Mouse (Mus musculus) forebrain, embryonic 11.5 days (tissue): ENCODE data around the gene Pmel. TPM values are rescaled to one million over a fixed set of nuclear protein-coding genes. Genes with fewer than 3 reads are reported as not detected.
"Not testable (repeated sequence)": the region's sequence is repeated elsewhere in the genome, so short reads cannot be mapped to it uniquely, and the experiment has no call there.

Source experiments
- ATAC-seq: fragments of 200-750 bp; cut with Nextera tagmentation; replicated peaks from 2 replicates; pipeline ENCODE4 v1.8.0; 2017; ENCODE audit warnings: moderate TSS enrichment; ENCODE audit not compliant: low FRiP score
- DNase-seq: peaks from one replicate; pipeline ENCODE4 v3.0.0-alpha.2; 2017; ENCODE audit warnings: low spot score
- H3K27ac ChIP-seq: fragments of 300-500 bp; sonication (generic); 2 replicates; pipeline ENCODE4 v1.5.1; 2014; ENCODE audit warnings: low read depth, low read length
- H3K27me3 ChIP-seq: fragments of 300-500 bp; sonication (generic); 2 replicates; pipeline ENCODE4 v1.6.1; 2014; ENCODE audit warnings: mild to moderate bottlenecking, low read length, mixed read lengths; ENCODE audit not compliant: control insufficient read depth, insufficient read depth
- H3K36me3 ChIP-seq: fragments of 300-500 bp; sonication (generic); 2 replicates; pipeline ENCODE4 v1.6.1; 2014; ENCODE audit warnings: mild to moderate bottlenecking, low read length, moderate library complexity, mixed read lengths; ENCODE audit not compliant: control insufficient read depth, insufficient read depth
- H3K4me1 ChIP-seq: fragments of 300-500 bp; sonication (generic); replicated peaks from 2 replicates; pipeline ENCODE4 v1.6.1; 2014; ENCODE audit warnings: low read length, mixed read lengths; ENCODE audit not compliant: control insufficient read depth, insufficient read depth
- H3K4me2 ChIP-seq: fragments of 300-500 bp; sonication (generic); 2 replicates; pipeline ENCODE4 v1.6.1; 2014; ENCODE audit warnings: low read depth, mild to moderate bottlenecking, low read length, moderate library complexity, mixed read lengths; ENCODE audit not compliant: severe bottlenecking
- H3K4me3 ChIP-seq: fragments of 300-500 bp; sonication (generic); 2 replicates; pipeline ENCODE4 v1.5.1; 2014; ENCODE audit warnings: low read depth, low read length
- H3K9ac ChIP-seq: fragments of 300-500 bp; sonication (generic); 2 replicates; pipeline ENCODE4 v1.6.1; 2014; ENCODE audit warnings: low read length
- H3K9me3 ChIP-seq: fragments of 300-500 bp; sonication (generic); 2 replicates; pipeline ENCODE4 v1.6.1; 2016; ENCODE audit warnings: low read length, mixed read lengths; ENCODE audit not compliant: control insufficient read depth
- WGBS: fragments of 180-500 bp; shearing (Covaris S2); extraction: QIAGEN DNeasy Blood & Tissue Kit; methylation state at CpG from one replicate; pipeline ENCODE4 v1.1.7; 2014; 5-methylcytosine and 5-hydroxymethylcytosine counted together
- polyA plus RNA-seq: library from polyadenylated mRNA; unstranded; fragments of >200 nt; fragmentation: Nextera tagmentation; extraction: Ambion mirVana; gene quantifications from 2 replicates; pipeline ENCODE4 v1.2.1, GENCODE M21; 2014

Gene Pmel
- polyA plus RNA-seq, 1 experiment from 2014 or later = 4.5 TPM

- 89% methylated on average over 19 of the region's 19 CpGs for WGBS
- DNase-seq (no peak), ATAC-seq (no peak)
- Histone ChIP-seq H3K9me3 (no peaks in the 10 kb centered on the region), H3K27ac (no peak overlapping the region), H3K9ac (no peak overlapping the region), H3K4me3 (no peak overlapping the region), H3K36me3 (no peaks in the 10 kb centered on the region), H3K27me3 (no peaks in the 10 kb centered on the region), H3K4me1 (no peaks in the 10 kb centered on the region), H3K4me2 (no peak overlapping the region)
These were observed 11.9 kb downstream of the Pmel start for GRCm38 (mm10) chr10:128715559-128716537.

- H3K9ac ChIP-seq, ATAC-seq, H3K4me1 ChIP-seq, H3K27me3 ChIP-seq, H3K4me2 ChIP-seq, H3K9me3 ChIP-seq, DNase-seq, H3K27ac ChIP-seq, H3K4me3 ChIP-seq, H3K36me3 ChIP-seq: not testable (repeated sequence)
- 76% methylated on average over 3 of the region's 4 CpGs for WGBS
These were observed 21.5 kb downstream of the Pmel start for GRCm38 (mm10) chr10:128725466-128725865.

- Histone ChIP-seq H3K9ac (no peak overlapping the region), H3K27ac (no peak overlapping the region), H3K27me3 (no peaks in the 10 kb centered on the region), H3K9me3 (no peaks in the 10 kb centered on the region), H3K4me2 (no peak overlapping the region), H3K4me1 (no peaks in the 10 kb centered on the region), H3K36me3 (no peaks in the 10 kb centered on the region), H3K4me3 (no peak overlapping the region)
- no peak for DNase-seq
- no peak for ATAC-seq
- WGBS = 83% methylated on average over 5 of the region's 5 CpGs
These were observed 24.1 kb downstream of the Pmel start for GRCm38 (mm10) chr10:128728059-128728458.

- Histone ChIP-seq H3K27ac (no peak overlapping the region), H3K4me3 (no peak overlapping the region), H3K4me1 (no peaks in the 10 kb centered on the region), H3K9me3 (no peaks in the 10 kb centered on the region), H3K4me2 (no peak overlapping the region), H3K27me3 (no peaks in the 10 kb centered on the region), H3K9ac (no peak overlapping the region), H3K36me3 (no peaks in the 10 kb centered on the region)
- 19% methylated on average over 10 of the region's 10 CpGs for WGBS
- ATAC-seq (peak; percentile 79; the same call in 1 of the 2 replicates), DNase-seq (peak; percentile 83)
These were observed 27.0 kb downstream of the Pmel start for GRCm38 (mm10) chr10:128731002-128731433.

GRCm38 (mm10) chr10:128731992-128732391, 28.0 kb downstream of the Pmel start:
- Histone ChIP-seq H3K4me1 (no peaks in the 10 kb centered on the region), H3K9ac (no peak overlapping the region), H3K36me3 (no peaks in the 10 kb centered on the region), H3K27ac (no peak overlapping the region), H3K4me2 (no peak overlapping the region), H3K4me3 (no peak overlapping the region), H3K27me3 (no peaks in the 10 kb centered on the region), H3K9me3 (no peaks in the 10 kb centered on the region)
- DNase-seq (no peak), ATAC-seq (no peak)

- WGBS = 8% methylated on average over 15 of the region's 15 CpGs
- H3K4me1 ChIP-seq = no peaks in the 10 kb centered on the region
- peak overlapping the region; percentile 24; the same call in 1 of the 2 replicates for H3K4me2 ChIP-seq
- H3K27me3 ChIP-seq = 0 out of 2 replicates have a peak, but pooled peaks cover 2% of the 10 kb centered on the region
- H3K9me3 ChIP-seq = no peaks in the 10 kb centered on the region
- H3K36me3 ChIP-seq = no peaks in the 10 kb centered on the region
- no peak overlapping the region for H3K27ac ChIP-seq
- ATAC-seq (0 out of 2 replicates have a peak, but pooled peaks have one; percentile 42), DNase-seq (peak; percentile 57)
- H3K4me3 ChIP-seq = peak overlapping the region; percentile 1; the same call in 1 of the 2 replicates
- H3K9ac ChIP-seq = no peak overlapping the region; the same call in 1 of the 2 replicates
These were observed 33.4 kb downstream of the Pmel start for GRCm38 (mm10) chr10:128737435-128737834.

- Histone ChIP-seq H3K9me3 (no peaks in the 10 kb centered on the region), H3K27me3 (peaks cover 22% of the 10 kb centered on the region), H3K4me2 (no peak overlapping the region), H3K9ac (no peak overlapping the region), H3K4me3 (no peak overlapping the region), H3K36me3 (no peaks in the 10 kb centered on the region), H3K4me1 (peaks cover 4% of the 10 kb centered on the region; the same call in 1 of the 2 replicates), H3K27ac (no peak overlapping the region)
- 79% methylated on average over 2 of the region's 2 CpGs for WGBS
- no peak for DNase-seq
- no peak for ATAC-seq
These were observed 36.3 kb downstream of the Pmel start for GRCm38 (mm10) chr10:128740296-128740695.

- Histone ChIP-seq H3K36me3 (no peaks in the 10 kb centered on the region), H3K4me3 (no peak overlapping the region; the same call in 1 of the 2 replicates), H3K4me1 (peaks cover 4% of the 10 kb centered on the region; the same call in 1 of the 2 replicates), H3K9ac (no peak overlapping the region), H3K9me3 (no peaks in the 10 kb centered on the region), H3K4me2 (no peak overlapping the region), H3K27ac (no peak overlapping the region), H3K27me3 (peaks cover 24% of the 10 kb centered on the region)
- DNase-seq = no peak
- ATAC-seq = no peak
- WGBS = 55% methylated on average over 4 of the region's 4 CpGs
These were observed 38.6 kb downstream of the Pmel start for GRCm38 (mm10) chr10:128742616-128743015.
